Mouse (Mus musculus) stomach, embryonic 15.5 days (tissue): ENCODE measurements around the gene Gm20509. TPM values are rescaled to one million over a fixed set of nuclear protein-coding genes. Genes with fewer than 3 reads are reported as not detected.
A peak's percentile ranks its signal among the peaks of the same experiment; 100 is the strongest.

ENCODE experiments used
- ATAC-seq: fragments of 200-750 bp; cut with Nextera tagmentation; 2 replicates; pipeline ENCODE4 v1.8.0; 2017; ENCODE audit warnings: low read depth, moderate number of reproducible peaks, moderate TSS enrichment; ENCODE audit not compliant: insufficient read depth, low FRiP score
- H3K27ac ChIP-seq: fragments of 300-500 bp; sonication (generic); 2 replicates; pipeline ENCODE4 v1.5.1; 2015; ENCODE audit warnings: mild to moderate bottlenecking, inconsistent platforms
- H3K27me3 ChIP-seq: fragments of 300-500 bp; sonication (generic); replicated peaks from 2 replicates; pipeline ENCODE4 v1.6.1; 2015; ENCODE audit warnings: inconsistent platforms
- H3K36me3 ChIP-seq: fragments of 300-500 bp; sonication (generic); 2 replicates; pipeline ENCODE4 v1.6.1; 2015; ENCODE audit warnings: inconsistent platforms
- H3K4me1 ChIP-seq: fragments of 300-500 bp; sonication (generic); 2 replicates; pipeline ENCODE4 v1.6.1; 2015; ENCODE audit warnings: inconsistent platforms
- H3K4me2 ChIP-seq: fragments of 300-500 bp; sonication (generic); 2 replicates; pipeline ENCODE4 v1.6.1; 2015; ENCODE audit warnings: mild to moderate bottlenecking, inconsistent platforms
- H3K4me3 ChIP-seq: fragments of 300-500 bp; sonication (generic); replicated peaks from 2 replicates; pipeline ENCODE4 v1.5.1; 2015; ENCODE audit warnings: inconsistent platforms
- H3K9ac ChIP-seq: fragments of 300-500 bp; sonication (generic); 2 replicates; pipeline ENCODE4 v1.6.1; 2015; ENCODE audit warnings: inconsistent platforms
- H3K9me3 ChIP-seq: fragments of 300-500 bp; sonication (generic); 2 replicates; pipeline ENCODE4 v1.6.1; 2016; ENCODE audit warnings: inconsistent platforms
- WGBS: fragments of 180-500 bp; shearing (Covaris S2); methylation state at CpG from one replicate; pipeline ENCODE4 v1.1.7; 2015; 5-methylcytosine and 5-hydroxymethylcytosine counted together
- polyA plus RNA-seq: library from polyadenylated mRNA; unstranded; fragments of >200 nt; fragmentation: Nextera tagmentation; extraction: Ambion mirVana; gene quantifications from 2 replicates; pipeline ENCODE4 v1.2.1, GENCODE M21; 2015

The Gm20509 gene
- polyA plus RNA-seq, 1 experiment from 2014 or later = not detected

DNA sequence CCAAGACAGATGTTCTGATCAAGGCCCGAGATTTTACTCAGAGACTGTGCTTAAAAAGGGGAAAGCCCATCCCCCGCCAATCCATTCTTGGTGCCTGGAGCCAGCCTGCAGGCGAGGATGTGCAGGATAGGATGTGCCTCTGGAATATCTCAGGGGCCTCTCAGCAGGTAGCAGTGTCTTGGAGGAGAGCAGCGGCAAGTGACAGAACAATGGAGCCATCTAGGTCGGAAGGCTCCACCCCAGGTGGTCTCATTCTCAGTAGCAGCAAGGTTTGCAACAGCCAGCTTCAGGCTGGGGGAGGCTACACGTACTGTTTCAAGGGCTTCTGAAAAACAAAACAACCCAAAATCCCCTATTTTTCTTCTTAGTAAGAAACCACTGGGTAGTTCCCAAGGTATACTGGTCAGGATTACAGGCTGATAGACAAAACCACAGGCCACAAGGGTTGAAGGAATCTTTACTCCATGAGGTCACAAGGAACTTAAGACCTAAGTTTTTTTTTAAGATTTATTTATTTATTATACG lies 22.4 kb upstream of the Gm20509 start:
- no peak overlapping the region for H3K9ac ChIP-seq
- H3K36me3 ChIP-seq = no peaks in the 10 kb centered on the region
- no peaks in the 10 kb centered on the region for H3K27me3 ChIP-seq
- H3K4me3 ChIP-seq = no peak overlapping the region
- no peak for ATAC-seq
- WGBS = 58% methylated on average over 7 of the region's 7 CpGs
- H3K9me3 ChIP-seq = no peaks in the 10 kb centered on the region
- no peak overlapping the region for H3K27ac ChIP-seq
- no peak overlapping the region for H3K4me2 ChIP-seq
- no peaks in the 10 kb centered on the region for H3K4me1 ChIP-seq

DNA sequence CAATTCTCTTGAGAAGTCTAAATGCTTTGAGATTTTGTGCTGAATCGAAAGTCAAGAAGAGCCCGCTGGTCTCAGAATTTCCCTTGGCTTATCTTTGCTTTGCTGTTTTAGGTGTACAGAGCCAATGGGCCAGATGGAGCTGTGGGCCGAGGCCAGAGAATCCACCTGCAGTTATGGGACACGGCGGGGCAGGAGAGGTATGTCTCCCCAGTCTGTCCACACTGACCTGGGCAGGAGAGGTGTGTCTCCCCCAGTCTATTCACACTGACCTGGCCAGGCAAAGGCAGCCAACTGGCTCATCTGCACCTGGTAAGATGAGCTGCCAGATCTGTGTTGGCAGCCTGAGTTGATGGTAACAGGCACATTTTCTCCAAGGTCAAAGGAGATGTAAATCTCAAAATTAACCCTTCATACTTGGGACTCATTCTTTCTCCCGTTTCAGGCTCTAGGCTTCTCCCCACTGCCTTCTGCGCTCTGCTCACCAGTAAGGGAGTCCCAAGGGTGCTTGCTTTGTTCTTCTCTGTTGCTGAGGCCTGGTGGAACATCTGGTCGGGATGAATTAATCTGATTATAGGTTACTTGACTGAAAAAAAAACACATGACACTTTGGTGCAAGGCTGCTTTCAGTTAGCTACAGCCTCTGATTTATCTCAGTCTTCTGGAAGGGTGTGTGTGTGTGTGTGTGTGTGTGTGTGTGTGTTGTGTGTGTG lies 19.8 kb upstream of the Gm20509 start:
- no peak for ATAC-seq
- 79% methylated on average over 8 of the region's 8 CpGs for WGBS

DNA sequence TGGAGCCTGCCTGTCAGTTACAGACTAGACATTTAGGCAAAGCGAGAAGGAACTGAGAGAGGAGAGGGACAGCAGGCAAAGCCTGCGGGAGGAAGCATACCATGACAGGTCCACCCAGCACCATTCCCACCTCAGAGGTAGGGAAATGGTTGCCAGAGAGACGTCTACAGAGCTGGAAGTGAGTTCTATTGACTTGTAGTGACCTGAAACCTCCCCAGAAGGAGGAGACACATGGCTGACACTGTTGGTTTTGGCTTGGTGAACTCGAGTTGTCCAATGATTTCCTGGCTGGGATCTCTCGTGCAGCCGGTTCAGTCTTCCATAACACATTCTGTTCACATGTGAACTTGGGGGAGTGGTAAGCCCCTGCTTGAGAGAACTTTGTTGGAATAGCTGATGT lies 18.3 kb upstream of the Gm20509 start:
- Histone ChIP-seq H3K4me3 (no peak overlapping the region), H3K4me2 (no peak overlapping the region), H3K9ac (no peak overlapping the region), H3K27me3 (no peaks in the 10 kb centered on the region), H3K9me3 (no peaks in the 10 kb centered on the region), H3K36me3 (no peaks in the 10 kb centered on the region), H3K4me1 (no peaks in the 10 kb centered on the region), H3K27ac (no peak overlapping the region)
- ATAC-seq = no peak
- 71% methylated on average over 6 of the region's 6 CpGs for WGBS

More for the DNA sequence above, 19.8 kb upstream of the Gm20509 start:
- no peaks in the 10 kb centered on the region for H3K27me3 ChIP-seq
- no peaks in the 10 kb centered on the region for H3K36me3 ChIP-seq
- H3K4me3 ChIP-seq = no peak overlapping the region
- H3K4me1 ChIP-seq = no peaks in the 10 kb centered on the region
- H3K4me2 ChIP-seq = no peak overlapping the region
- no peak overlapping the region for H3K27ac ChIP-seq
- no peak overlapping the region for H3K9ac ChIP-seq
- H3K9me3 ChIP-seq = no peaks in the 10 kb centered on the region

DNA sequence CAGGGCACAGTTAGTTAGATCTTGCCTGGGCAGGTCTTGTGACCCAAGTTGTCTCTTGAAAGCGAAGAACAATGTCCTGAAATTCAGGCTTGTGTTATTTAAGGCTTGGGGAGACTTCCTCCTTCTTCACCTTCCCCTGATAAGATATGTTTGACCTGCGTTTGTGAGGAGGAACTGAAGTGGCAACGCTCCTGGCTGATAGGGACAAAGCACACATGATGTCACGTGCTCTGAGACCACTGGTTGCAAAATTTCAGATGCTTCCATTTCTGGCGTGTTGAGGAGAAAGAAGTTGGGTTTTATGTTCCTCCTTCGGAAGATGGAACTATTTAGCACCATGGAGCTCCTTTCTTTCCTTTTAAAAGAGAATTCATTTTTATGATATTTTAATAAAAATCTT lies 16.4 kb upstream of the Gm20509 start:
- Histone ChIP-seq H3K4me2 (no peak overlapping the region), H3K36me3 (no peaks in the 10 kb centered on the region), H3K9me3 (no peaks in the 10 kb centered on the region), H3K9ac (no peak overlapping the region), H3K27ac (0 out of 2 replicates have a peak overlapping the region, but pooled peaks have one; percentile 31), H3K4me1 (no peaks in the 10 kb centered on the region), H3K27me3 (no peaks in the 10 kb centered on the region), H3K4me3 (no peak overlapping the region)
- ATAC-seq = no peak
- 65% methylated on average over 6 of the region's 6 CpGs for WGBS

DNA sequence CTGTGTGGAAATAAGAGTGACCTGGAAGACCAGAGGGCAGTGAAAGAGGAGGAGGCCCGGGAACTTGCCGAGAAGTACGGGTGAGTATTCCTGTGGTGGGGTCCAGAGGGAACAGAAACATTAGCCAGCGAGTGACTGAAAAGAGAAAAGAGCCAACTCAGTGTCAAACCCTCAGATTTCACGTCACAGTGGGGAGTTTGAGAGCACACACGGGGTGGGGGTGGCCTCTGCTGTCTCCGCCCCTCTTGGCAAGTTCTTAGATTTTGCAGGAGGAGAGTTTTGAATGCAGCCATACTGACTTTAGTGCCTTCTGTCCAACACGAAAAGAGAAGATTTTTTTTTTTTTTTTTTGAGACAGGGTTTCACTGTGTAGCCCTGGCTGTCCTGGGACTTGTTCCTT lies 15.1 kb upstream of the Gm20509 start:
- WGBS = 58% methylated on average over 8 of the region's 8 CpGs
- Histone ChIP-seq H3K27ac (no peak overlapping the region), H3K4me1 (no peaks in the 10 kb centered on the region), H3K27me3 (no peaks in the 10 kb centered on the region), H3K36me3 (no peaks in the 10 kb centered on the region), H3K4me2 (no peak overlapping the region), H3K9me3 (no peaks in the 10 kb centered on the region), H3K4me3 (no peak overlapping the region), H3K9ac (no peak overlapping the region)
- ATAC-seq = no peak

DNA sequence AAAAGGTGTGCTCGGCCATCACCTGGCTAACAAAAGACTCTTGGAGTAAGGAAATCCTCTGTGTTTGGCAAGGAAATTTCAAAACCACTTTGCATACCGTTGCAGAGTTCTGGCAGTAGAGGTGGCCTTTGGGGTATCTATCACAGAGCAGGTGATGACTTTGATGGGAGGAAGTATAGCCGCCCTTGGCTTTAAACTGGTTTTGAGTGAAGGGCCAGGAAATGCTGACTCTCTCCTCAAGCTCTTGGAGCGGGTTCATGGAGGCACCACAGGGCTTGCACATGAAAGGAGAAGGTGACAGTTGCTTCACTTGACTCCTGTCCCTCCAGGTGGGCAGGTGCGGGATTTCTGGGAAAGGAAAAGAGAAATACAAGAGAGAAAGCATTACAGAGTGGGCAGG lies 14.7 kb upstream of the Gm20509 start:
- Histone ChIP-seq H3K27ac (no peak overlapping the region), H3K4me3 (no peak overlapping the region), H3K4me1 (no peaks in the 10 kb centered on the region), H3K27me3 (no peaks in the 10 kb centered on the region), H3K36me3 (no peaks in the 10 kb centered on the region), H3K9ac (no peak overlapping the region), H3K9me3 (no peaks in the 10 kb centered on the region), H3K4me2 (no peak overlapping the region)
- WGBS = 73% methylated on average over 5 of the region's 5 CpGs
- ATAC-seq = no peak

DNA sequence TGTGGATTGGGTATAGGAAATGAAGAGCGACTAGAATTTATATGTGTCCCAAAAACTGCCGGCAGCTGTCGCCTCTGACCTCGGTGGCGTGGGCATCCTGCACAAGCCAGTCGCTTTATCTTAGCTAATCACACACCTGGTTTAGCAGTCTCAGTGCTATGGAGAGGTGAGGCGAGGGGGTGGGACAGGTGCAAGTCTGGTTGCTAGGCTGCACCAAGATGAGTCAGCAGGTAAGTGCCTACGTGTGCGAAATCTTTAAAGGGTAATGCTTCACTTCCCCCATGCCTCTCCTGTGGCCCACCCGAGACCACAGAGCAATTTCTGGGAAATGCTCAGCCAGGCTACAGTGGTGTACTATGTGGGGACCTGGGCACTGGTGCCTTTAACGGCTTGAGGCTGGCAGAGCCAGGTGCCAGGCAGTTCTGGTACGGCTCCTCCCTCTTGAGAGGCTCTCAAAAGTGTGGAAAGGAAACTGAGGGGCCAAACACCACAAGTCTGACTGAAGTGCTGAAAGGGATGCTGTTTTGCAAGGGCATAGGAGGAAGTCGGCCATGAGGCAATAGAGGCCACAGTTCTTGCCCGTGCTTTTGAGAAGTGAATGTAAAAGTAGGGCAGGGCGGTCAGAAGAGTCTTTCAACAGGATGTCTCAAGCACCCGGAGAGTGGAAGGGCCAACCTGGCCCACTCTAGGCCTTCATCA lies 12.9 kb upstream of the Gm20509 start:
- Histone ChIP-seq H3K9me3 (no peaks in the 10 kb centered on the region), H3K27ac (peak overlapping the region; percentile 65; the same call in 1 of the 2 replicates), H3K27me3 (no peaks in the 10 kb centered on the region), H3K4me1 (no peaks in the 10 kb centered on the region), H3K4me2 (0 out of 2 replicates have a peak overlapping the region, but pooled peaks have one; percentile 13), H3K9ac (no peak overlapping the region), H3K4me3 (no peak overlapping the region), H3K36me3 (no peaks in the 10 kb centered on the region)
- ATAC-seq = peak; percentile 67
- WGBS = 57% methylated on average over 16 of the region's 16 CpGs

DNA sequence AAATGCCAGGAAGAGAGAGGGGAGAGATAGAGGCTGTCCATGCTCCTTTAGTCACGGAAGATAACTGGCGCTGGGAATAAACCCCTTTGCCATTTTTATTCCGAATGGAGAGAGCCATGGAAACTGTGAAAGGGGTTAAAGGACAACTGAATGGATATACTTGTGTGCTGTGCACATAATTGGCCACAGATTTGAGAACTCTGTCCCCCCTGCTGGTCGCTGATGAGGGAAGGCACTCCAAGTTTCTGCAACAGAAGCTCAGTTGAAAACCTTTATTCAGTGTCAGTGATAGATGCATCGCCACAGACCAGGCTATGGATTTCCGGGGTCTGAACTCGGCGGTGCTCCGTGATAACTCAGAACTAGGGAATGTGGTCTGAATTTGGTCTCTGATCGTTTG lies 12.1 kb upstream of the Gm20509 start:
- Histone ChIP-seq H3K4me3 (no peak overlapping the region), H3K36me3 (no peaks in the 10 kb centered on the region), H3K4me2 (no peak overlapping the region), H3K9ac (no peak overlapping the region), H3K9me3 (no peaks in the 10 kb centered on the region), H3K27ac (no peak overlapping the region), H3K27me3 (no peaks in the 10 kb centered on the region), H3K4me1 (no peaks in the 10 kb centered on the region)
- no peak for ATAC-seq
- 79% methylated on average over 10 of the region's 10 CpGs for whole genome bisulfite sequencing

DNA sequence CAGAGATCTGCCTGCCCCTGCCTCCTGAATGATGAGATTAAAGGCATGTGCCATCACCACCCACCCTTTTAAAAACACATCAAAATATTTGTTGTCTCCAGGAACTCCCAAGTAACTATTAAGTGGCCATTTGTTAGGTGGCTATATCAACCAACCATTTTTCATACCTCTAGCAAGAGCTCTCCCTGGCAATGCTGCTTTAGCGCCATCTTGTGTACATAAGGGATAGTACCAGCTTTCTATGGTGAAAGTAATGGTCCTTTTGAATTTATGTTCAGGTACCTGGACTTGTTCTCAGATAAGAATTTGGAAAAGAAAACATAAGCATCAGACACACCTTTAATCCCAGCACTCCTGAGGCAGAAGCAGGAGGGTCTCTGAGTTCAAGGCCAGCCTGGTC lies 10.5 kb upstream of the Gm20509 start:
- ATAC-seq = no peak
- H3K27me3 ChIP-seq = 0 out of 2 replicates have a peak, but pooled peaks cover 3% of the 10 kb centered on the region
- H3K9ac ChIP-seq = no peak overlapping the region
- no peaks in the 10 kb centered on the region for H3K4me1 ChIP-seq
- H3K9me3 ChIP-seq = no peaks in the 10 kb centered on the region
- WGBS = 0% methylated on average over 1 of the region's 1 CpGs
- no peak overlapping the region for H3K27ac ChIP-seq
- H3K4me3 ChIP-seq = no peak overlapping the region
- no peak overlapping the region for H3K4me2 ChIP-seq
- H3K36me3 ChIP-seq = no peaks in the 10 kb centered on the region

DNA sequence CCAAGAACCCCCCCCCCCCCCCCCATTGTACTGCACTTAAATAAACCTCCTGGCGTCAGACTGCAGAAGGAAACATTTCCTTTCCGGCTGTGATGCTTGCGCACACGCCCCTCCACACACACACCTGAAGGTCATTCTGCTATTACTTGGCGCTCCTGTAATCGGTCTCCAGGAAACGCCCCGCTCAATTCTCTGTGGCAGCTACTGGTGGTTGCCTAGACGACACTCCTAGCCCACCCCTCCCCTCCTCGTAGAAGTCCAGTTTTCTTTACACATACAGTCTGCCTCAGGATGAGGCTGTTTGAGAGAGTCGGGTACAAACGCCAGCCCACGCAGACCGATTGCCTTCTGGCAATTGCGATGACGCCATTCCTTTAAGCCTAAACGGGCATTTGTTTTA lies 7.7 kb upstream of the Gm20509 start:
- WGBS = 32% methylated on average over 17 of the region's 17 CpGs
- peak; percentile 79 for ATAC-seq

DNA sequence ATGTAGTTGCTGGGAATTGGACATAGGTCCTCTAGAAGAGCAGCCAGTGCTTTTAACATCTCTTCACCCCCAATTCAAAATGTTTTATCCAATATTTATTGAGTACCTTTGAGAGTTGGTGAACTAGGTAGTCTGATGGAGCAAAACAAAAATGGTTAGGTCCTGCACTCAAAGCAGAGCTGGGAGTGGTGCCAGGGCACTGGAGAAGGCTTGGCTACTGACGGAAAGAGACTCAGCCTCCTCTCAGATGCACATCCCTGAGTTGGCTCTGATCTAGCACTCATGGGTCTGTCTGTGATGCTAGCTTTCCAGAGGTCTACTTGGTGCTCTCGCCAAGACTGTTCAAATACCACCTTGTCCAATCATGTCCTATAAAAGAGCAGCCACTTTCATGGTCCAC lies 4.4 kb upstream of the Gm20509 start:
- 83% methylated on average over 2 of the region's 2 CpGs for WGBS
- ATAC-seq = no peak

More for the DNA sequence above, 7.7 kb upstream of the Gm20509 start:
- 0 out of 2 replicates have a peak, but pooled peaks cover 3% of the 10 kb centered on the region for H3K27me3 ChIP-seq
- H3K4me1 ChIP-seq = no peaks in the 10 kb centered on the region
- H3K4me3 ChIP-seq = no peak overlapping the region
- H3K27ac ChIP-seq = no peak overlapping the region
- H3K9ac ChIP-seq = no peak overlapping the region
- H3K4me2 ChIP-seq = no peak overlapping the region
- no peaks in the 10 kb centered on the region for H3K36me3 ChIP-seq
- H3K9me3 ChIP-seq = no peaks in the 10 kb centered on the region

DNA sequence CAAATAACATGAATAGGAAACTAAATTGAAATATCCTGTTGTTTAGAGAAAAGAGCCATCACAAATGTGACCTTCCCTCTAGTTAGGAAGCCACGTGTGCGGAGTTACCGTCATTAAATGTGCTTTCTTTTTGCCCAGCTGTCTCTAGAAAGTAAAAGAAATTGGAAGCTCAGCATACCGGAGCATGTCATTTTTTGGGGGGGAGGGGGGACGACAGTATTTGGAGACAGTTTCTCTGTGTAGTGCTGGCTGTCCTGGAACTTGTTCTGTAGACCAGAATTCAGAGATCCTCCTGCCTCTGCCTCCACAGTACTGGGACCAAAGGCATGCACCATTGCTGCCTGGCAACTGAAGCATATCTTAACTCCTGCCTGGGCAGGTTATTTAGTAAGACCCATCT lies 734 bp upstream of the Gm20509 start, which contains the start of gene Khdc3:
TSS of gene Khdc3 (plus strand) at position 301 of the 400 bp plus-strand sequence.
- WGBS = 81% methylated on average over 5 of the region's 5 CpGs
- Histone ChIP-seq H3K4me3 (no peak within 1 kb of the TSS), H3K9ac (no peak within 1 kb of the TSS), H3K4me1 (peaks cover 11% of the 10 kb centered on the region), H3K4me2 (no peak within 1 kb of the TSS), H3K27me3 (0 out of 2 replicates have a peak, but pooled peaks cover 6% of the 10 kb centered on the region), H3K36me3 (no peaks in the 10 kb centered on the region), H3K27ac (no peak within 1 kb of the TSS), H3K9me3 (no peaks in the 10 kb centered on the region)
- ATAC-seq = no peak

More for the DNA sequence above, 4.4 kb upstream of the Gm20509 start:
- Histone ChIP-seq H3K27me3 (0 out of 2 replicates have a peak, but pooled peaks cover 9% of the 10 kb centered on the region), H3K9ac (no peak overlapping the region), H3K9me3 (no peaks in the 10 kb centered on the region), H3K4me3 (no peak overlapping the region), H3K4me2 (no peak overlapping the region), H3K4me1 (peaks cover 1% of the 10 kb centered on the region; the same call in 1 of the 2 replicates), H3K36me3 (no peaks in the 10 kb centered on the region), H3K27ac (no peak overlapping the region)
